Mouse (Mus musculus): Measurements from ENCODE around the gene Capn2.

Gene Capn2

GRCm38 (mm10) chr1:182458556-182458955 is 58.9 kb downstream of the Capn2 start:
- no peak for DNase-seq

DNA sequence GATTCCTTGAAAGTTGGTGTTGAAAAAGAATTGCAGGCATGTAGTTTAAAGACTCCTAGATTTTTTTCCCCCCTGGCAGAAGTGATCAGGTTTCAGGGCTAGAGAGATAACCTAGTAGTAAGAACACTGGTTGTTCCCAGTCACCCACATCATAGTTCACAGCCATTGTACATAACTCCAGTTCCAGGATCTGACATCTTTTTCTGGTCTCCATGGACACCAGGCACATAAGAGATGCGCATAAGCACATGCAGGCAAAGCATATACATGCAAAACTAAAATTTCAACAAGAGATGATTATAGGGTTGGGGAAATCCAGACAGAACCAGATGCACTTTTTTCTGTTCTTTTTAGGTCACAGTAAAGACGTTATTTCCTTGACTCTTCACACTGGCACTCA is 62.3 kb downstream of the Capn2 start:
- no peak for DNase-seq

- DNase-seq, result no peak
Measured at GRCm38 (mm10) chr1:182452473-182452872, 64.9 kb downstream of the Capn2 start.

DNA sequence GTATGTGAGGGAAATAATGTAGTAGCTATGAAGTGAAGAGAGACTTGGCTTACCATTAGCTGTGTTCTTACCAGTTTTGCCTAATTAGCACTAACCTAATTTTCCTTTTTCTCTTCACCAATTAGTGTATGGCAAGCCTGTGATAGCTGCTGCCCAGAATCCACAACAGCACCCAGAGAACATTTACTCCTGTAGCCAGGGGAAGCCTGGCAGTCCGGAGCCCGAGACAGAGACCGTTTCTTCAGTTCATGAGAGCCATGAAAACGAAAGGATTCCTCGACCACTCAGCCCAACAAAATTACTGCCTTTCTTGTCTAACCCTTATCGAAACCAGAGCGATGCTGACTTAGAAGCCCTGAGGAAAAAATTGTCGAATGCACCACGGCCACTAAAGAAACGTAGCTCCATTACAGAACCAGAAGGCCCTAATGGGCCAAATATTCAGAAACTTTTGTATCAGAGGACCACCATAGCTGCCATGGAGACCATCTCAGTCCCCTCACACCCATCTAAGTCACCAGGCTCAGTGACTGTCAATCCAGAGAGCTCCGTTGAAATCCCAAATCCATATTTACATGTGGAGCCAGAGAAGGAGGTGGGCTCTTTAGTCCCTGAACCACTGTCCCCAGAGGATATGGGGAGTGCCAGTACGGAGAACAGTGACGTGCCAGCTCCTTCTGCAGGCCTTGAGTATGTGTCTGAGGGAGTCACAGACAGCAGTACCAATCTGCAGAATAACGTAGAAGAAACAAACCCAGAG is 69.0 kb downstream of the Capn2 start:
- DNase-seq, result no peak

DNA sequence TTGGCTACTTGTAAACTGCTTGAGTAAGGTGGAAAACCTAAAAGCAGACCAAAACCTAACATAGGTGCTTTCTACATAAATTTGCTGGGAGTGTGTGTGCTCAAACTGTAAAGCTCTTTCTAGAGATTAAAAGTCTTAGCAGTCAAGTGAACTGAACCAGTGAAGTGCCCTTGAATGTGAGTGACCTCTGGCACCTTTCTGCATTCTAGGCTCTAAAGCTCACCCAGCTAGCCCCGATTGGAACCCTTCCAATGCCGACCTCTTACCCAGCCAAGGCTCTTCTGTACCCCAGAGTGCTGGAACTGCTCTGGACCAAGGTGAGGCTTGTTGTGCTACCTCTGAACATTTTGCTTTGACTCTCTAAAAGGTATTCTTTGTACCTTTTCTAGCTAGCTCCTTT is 73.3 kb downstream of the Capn2 start:
- DNase-seq, result no peak

GRCm38 (mm10) chr1:182441791-182442473 is 75.5 kb downstream of the Capn2 start:
- no peak for DNase-seq

DNA sequence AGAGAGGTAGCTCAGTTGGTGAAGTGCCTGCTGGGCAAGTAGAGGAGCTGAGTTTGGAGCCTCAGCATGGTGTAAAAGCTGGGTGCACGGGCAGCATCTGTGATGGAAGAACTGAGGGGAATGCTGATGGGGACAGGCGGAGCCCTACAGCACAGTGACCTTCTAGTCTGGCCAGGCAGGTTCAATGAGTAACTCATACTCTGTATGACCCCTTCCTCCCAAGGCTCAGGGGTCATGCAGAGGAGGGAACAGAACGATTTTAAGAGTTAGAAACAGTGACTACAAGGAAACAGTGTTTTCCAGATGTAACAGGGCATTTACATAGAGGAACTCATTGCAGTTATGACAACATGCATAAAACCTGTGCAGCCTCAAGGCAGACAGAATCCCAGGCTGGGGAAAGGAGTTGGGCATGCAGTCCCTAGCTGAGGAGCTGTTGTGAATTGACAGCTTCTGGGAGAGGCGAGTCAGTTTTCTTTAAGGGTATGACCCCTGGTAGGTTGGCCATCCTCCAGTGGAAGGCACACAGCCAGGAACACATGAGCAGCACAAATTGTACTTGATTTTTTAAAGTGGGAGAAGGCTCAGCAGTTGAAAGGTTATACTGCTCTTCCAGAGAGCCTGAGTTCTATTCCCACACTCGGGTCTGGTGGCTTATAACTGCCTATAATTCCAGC is 77.7 kb downstream of the Capn2 start:
- no peak for DNase-seq

DNA sequence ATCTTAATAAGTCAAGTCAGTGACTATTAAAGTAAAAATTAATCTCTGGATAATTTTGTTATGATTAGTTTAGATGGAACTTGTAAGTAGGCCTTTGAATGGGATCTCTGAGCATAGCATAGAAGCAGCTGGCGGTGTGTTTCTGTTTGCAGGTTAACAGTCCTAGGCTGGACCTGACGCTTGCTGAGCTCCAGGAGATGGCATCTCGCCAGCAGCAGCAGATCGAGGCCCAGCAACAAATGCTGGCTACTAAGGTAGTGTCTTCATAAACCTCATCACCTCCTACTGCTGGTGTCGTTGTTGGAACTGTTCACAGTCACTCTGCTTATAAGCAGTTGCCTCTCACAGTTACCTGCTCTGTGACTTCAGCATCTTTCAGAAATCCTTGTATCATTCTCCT is 80.7 kb downstream of the Capn2 start:
- DNase-seq, result no peak

DNA sequence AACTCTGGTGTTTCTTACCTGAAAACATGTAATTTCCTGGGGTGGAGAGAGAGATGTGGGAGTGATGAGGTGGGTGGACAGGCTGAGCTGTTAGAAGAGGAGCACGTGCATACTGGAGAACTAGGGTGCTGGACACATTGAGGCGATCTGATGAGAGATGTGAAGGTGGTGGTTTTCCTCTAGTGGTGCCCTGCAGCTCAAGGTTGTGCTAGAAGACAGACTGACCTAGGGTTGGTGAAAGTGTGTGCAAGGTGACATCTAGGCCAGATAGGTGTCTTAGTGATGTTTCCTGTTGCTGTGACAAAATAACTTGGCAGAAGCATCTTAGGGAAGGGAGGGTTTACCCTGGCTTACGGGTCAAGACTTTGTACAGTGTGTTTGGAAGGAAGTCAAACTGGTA is 85.3 kb downstream of the Capn2 start:
- DNase-seq, result no peak

GRCm38 (mm10) chr1:182430676-182431075 is 86.7 kb downstream of the Capn2 start:
- no peak for DNase-seq

DNA sequence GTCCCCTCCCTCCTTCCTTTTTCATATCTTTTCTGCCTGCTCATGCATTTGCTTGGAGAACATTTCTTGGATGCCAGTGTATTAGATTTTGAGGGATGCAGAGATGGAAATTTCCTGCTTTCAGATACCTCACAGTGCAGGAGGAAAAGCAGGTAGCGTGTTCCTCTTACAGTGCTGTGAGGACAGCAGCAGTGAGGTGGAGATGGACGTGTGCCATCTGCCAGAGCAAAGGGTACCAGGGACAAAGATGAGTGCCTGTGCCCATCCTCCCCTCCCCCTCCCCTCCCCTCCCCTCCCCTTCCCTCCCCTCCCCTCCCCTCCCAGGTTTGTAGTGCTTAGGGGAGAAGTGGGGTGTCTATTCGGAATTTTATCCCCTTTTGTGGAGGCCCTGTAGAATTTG is 87.6 kb downstream of the Capn2 start:
- DNase-seq, result no peak

- no peak for DNase-seq
Measured at GRCm38 (mm10) chr1:182427426-182427825, 90.0 kb downstream of the Capn2 start.

DNA sequence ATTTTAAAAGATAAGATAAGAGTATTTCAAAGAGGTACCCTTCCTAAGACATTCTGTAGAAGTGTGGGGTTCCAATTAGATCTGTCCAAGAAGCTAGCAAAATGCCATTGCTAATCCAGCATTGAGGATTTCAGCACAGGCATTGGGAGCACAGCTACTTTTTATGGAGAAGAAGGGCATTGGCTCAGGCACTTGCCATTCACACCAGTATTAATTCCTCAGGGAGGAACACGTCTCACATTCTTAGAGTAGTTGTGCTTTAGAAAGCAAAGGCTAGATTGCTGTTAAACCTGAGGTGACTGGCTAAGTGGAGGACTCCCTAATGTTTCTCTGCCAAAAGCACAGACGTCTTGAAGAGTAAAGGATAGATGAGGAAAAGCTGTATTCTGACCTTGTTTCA is 91.0 kb downstream of the Capn2 start:
- no peak for DNase-seq

DNA sequence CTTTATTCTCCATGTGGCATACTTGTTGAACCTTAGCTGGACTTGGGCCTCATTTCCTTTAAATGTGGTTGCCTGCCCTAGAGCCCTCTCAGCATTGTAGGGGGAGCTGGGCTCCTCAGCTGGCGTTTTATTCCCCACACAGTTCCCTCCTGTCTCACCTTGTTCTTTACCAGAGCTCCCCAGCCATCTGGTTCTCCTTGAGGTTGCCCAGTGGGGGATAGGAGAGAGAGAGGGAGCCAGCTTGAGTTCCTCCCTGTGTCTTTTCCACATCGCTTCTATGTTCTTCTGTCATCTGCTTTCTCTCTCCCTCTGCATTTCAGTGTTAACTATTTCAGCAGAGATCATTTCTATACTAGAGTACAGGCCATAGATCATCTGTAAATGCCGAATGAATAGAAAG is 92.2 kb downstream of the Capn2 start:
- DNase-seq, result no peak

DNA sequence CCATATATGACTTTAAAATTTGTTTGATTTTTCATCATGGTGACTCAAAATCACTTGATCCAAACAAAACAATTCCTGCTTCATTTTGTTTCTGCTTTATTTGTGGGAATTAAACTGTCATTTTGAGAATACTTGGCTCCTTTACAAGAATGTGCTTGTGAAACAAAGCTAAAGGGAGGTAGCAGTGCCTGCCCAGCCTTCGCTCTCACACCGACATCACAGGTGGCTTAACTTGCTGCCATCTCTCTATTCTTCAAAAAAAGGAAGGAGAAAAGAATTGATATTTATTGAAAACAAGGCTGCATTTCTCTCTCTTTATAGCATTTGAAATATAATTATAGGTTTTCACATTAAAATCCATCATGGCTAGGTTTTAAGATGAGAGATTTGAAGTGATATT is 93.1 kb downstream of the Capn2 start:
- no peak for DNase-seq

DNA sequence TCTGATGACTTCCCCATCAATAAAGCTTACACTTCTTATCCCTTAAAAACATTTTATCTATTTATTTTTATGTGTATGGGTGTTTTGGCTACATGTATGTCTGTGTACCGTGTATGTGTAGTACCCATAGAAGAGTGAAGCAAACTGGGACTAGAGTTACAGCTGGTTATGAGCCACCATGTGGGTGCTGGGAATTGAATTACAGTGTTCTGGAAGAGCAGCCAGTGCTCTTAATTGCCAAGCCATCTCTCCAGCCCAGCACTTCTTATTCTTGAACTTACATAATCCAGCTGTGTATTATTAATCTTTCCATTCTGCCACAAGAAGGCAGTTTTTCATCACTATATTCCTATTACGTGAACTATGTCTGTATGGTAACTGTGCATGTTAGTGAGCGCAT is 97.9 kb downstream of the Capn2 start:
- DNase-seq, result no peak

All from thymus, postnatal 4 days (tissue).